Mouse (Mus musculus): ENCODE measurements around the gene Xrn1. TPM values are rescaled to one million over a fixed set of nuclear protein-coding genes. Genes with fewer than 3 reads are reported as not detected.
"Not testable (repeated sequence)": the region's sequence is repeated elsewhere in the genome, so short reads cannot be mapped to it uniquely, and the experiment has no call there.

Gene Xrn1
- total RNA-seq, 2 experiments from 2014 or later = 20.6 to 24.1 TPM

DNA sequence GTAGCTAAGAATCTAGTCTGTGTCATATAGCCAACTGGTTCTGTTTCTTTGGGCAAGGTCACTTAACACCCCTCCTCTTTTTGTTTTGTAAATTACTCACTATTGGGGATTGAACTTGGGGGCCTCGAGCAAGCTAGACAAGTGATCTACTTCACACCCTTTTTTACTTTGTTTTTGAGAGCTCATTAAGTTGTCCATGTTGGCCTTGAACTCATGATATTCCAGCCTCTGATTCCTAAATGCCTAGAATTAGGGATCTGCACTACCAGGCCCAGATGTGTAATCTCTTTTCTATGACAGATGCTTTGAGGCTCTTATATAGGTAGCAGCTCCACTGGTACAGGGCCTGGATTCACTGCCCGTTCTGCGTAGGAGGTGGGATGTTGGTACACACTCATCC is 89.7 kb downstream of the Xrn1 start:
- DNase-seq (ENCODE audit: low spot score in 2 of 2) = no peak

DNA sequence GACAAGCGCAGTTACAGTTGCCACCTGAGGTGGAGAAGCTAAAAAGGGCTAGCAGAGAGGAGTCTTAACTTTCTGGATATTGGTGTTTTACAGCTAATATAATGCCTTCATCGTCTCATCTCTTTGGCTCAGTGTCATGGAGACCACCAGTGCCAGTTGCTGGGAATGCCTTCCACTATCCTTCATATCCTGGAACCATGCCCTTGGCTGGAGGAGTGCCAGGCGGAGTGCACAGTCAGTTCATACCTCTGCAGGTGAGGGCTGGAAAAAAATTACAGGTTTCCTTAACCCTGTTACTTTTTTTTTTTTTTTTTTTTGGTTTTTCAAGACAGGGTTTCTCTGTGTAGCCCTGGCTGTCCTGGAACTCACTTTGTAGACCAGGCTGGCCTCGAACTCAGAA is 96.9 kb downstream of the Xrn1 start:
- no peak for DNase-seq (ENCODE audit: low spot score in 2 of 2)

DNA sequence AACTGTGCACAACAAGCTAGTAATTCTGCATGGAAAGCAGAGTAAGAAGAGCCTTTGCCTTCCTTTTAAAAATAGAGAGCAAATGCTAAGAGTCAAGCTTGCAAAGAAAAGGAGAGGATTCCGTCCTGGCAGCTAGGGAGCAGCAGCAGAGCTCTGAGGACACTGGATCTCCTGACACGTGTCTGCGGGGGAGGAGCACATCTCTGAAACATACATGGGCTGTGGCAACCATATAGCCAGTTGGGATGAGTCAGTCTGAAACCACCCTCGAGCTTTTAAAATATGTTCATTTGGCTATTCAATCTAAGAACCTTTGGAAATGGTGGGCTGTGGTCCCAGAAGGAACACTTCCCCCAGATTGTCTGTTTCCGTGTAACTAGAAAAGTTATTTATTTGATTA is 100.3 kb downstream of the Xrn1 start:
- peak; percentile 39 to 49 for DNase-seq (ENCODE audit: low spot score in 2 of 2)

DNA sequence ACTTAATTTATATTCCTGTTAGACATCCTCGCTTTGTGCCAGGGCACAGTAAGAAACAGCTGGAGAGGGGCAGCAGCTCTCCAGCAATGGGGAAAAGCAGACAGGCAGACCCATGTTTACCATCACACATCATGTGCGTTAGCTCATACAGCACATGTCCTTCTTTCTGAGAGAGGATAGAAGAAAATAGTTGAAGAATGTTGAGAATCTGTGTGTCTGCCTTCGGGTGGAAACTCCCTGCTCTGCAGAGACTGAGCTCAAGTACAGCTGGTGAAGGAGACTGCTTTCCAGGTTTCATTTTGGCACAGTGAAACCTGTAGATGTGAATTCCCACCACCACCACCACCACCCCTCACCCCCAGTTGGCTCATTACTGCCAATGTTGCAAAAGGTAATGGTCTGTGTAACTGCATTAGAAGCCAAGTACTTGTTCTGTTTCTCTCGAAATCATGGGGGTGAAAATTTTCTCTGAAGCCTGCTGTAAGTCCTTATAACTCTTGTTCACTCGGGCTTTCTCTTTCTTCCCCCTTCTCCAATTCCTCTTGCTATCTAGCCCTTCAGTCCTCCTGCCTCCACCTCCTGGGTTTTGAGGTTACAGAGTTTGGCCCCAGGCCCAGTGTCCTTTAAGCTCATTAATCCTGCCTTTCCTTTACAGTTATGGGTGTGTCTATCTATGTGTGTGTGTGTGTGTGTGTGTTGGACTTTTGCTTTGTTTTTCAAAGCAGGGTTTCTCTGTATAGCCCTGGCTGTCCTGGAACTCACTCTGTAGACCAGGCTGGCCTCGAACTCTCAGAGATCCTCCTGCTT is 102.1 kb downstream of the Xrn1 start:
- no peak for DNase-seq (ENCODE audit: low spot score in 2 of 2)

DNA sequence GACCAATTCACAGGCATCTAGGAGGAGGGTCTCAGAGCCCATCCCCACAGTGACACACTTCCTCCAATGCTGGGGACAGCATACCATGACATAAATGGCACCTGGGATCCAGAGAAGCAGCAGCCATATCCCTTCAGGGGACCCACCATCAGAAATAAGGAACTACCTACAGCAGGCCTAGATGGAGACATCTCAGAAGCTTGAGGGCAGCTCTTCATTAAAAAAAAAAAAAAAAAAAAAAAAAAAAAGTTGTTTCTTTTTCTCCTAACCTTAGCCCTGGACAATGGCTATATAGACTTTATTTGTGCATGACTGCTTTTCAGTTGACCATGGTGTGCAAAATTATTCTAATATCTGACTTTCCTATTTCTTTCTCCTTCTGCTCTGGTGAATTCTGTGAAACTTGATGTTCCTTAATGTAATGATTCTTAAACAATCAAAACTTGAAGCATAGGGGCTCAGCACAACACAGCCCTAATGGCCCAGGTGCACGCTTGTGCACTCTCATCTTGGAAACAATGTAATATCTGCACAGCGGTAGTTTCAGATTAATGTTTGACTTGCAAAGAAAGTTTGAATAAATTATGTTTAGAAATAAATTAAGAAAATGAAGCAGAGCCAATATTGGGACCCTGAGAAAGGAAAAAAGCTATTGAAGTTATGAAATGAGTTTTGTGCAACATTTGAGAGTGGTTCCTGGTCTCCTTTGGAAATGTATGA is 108.7 kb downstream of the Xrn1 start:
- DNase-seq (ENCODE audit: low spot score in 2 of 2) = no peak

DNA sequence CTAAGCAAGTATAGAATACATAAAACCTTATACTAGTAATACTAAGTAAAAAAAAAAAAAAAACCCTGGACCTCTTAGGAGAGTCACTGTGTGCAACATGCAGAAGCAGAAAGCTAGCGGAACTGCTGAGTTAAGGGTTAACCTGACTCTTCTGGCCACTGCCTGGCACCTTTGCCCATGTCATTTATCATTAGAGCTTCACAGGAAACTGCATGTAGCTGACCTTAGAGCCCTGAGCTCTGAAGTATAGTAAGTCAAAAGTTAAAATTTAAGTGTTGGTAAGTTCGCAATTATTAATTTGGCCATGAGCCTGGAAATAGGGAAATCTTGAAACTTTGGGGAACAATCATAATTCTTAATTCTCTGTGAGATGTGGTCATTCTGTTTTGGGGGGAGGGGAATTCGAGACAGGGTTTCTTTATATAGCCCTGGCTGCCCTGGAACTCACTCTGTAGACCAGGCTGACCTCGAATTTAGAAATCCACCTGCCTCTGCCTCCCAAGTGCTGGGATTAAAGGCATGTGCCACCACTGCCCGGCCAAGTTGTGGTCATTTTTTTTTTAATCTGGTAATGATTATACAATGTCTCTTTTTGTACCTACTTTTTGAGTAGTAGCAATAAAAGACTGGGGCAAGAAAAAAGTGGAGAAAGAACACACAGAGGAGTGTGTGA is 109.4 kb downstream of the Xrn1 start:
- no peak for DNase-seq (ENCODE audit: low spot score in 2 of 2)

DNA sequence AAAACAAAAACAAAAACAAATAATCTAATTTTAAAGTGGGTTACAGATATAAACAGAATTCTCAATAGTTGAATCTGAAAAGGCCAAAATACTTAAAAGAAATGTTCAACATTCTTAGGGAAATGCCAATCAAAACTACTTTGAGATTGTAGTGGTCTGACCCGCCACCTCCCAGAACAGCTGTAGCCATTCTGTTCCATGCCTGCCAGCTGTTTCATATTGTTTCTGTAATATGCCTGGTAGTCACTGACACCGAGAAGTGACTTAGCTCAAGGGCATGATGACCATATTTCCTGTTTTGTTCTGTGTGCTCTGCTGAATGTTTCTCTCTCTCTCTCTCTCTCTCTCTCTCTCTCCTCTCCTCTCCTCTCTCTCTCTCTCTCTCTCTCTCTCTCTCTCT is 112.9 kb downstream of the Xrn1 start:
- no peak for DNase-seq (ENCODE audit: low spot score in 2 of 2)

DNA sequence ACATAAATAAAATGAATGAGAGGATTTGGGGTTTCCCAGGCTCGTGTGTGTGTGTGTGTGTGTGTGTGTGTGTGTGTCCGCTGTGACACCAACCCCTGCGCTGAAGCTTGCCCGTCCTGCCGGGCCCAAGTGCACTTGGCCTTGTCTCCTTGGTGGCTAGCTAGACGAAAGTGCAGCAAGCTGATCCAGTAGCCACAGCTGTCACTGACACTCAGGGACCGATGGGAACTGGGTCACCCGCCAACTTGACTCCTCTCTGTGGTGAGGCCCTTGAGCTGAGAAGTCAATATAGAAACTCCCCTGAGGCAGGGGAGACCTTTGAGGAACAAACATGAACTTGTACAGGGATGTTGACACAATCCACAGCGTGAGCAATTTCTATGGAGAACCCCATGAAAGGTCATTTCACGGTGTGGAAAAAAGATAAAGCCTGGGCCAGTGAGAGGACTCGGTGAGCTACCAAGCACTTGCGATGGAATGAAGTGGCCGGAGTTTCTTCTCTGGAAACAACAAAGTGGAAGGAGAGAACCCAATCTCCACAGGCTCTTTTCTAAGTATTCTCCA is 124.3 kb downstream of the Xrn1 start:
- DNase-seq (ENCODE audit: low spot score in 2 of 2) = no peak

DNA sequence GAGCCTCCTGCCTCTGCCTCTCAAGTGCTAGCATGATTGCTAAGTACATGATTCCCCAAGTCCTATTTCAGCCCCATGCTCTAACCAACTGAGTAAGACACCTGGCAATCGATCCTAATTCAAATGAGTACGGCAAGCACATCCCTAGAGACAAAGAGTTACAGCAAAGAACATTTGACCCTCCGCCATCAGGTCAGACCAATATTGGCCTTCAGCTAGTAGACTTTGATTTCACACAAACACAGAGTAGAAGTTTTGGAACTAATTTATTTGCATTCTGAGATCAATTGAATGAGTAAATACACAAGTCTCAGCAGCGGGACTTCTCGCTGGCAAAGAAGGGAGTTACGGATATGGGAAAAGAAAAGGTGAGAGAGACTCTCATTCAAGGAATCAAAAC is 130.7 kb downstream of the Xrn1 start:
- no peak for DNase-seq (ENCODE audit: low spot score in 2 of 2)

DNA sequence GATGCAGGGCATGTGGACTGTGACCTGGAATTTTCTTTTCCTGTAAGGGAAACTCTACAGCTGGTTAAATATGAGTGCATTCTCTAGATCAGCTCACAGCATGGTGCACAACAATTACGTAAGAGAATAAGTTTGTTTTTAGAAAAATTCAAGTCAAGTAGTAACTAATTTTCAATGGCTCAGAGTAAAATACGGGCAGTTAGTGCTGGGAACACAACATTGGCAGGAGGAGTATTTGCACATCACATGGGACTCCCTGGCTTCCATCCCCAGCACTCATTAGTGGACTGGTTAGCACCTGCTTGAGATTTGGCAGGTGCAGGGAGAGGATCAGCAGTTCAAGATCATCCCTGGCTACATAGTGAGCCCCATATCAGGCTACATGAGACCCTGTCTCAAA is 133.1 kb downstream of the Xrn1 start:
- no peak for DNase-seq (ENCODE audit: low spot score in 2 of 2)

DNA sequence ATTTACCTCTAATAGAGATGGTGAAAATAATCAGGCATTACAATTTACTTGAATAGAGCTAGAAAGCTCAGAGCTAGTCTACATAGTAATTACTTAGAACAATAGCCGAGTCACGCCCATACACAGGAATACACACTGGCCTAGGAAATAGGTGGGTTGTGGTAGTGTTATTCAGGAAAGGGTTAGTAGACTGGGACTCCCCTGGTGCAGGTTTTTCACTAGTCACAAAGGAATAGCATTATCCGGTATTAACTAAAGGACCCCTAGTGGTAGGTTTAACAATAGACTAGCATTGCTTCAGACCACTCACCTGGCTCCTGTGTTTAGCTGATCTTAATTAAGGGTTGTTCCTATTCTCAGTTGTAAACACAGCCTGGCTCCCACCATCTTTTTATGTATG is 133.9 kb downstream of the Xrn1 start:
- not testable (repeated sequence) for DNase-seq (ENCODE audit: low spot score in 2 of 2)

DNA sequence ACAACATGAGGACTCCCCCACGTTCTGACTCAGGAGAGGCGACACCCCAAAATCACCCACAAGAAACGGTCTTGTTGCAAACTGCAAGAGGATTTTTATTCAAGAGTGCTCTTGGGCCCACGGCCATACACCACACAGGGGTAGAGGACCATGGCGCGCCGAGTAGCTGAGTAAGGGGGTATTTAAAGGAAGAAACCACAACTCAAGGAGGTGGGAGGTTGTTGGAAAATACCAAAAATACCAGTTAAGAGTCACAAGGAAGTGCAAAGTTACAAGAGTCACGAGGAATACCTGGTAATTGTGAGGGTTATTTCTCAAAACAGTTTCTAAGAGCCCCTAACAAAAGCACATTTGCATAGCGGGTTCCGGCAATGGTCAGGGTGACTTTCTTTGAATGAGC is 138.1 kb downstream of the Xrn1 start:
- not testable (repeated sequence) for DNase-seq (ENCODE audit: low spot score in 2 of 2)

DNA sequence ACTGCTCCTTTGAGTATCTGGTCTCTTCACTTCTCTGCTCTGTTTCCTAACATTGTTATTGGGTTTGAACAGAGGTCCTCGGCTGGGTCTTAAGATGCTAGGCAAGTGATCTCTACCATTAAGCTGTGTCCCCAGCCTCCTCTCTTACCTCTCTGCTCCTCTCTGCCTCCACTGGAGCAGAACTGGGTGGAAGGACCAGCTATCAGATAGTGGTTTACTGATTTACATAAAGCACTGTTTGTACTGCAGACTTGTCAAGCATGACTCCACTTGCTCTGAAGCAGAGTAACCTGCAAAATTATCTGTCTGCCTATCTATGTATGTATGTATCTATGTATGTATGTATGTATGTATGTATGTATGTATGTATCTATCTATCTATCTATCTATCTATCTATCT is 138.7 kb downstream of the Xrn1 start:
- DNase-seq (ENCODE audit: low spot score in 2 of 2) = no peak

DNA sequence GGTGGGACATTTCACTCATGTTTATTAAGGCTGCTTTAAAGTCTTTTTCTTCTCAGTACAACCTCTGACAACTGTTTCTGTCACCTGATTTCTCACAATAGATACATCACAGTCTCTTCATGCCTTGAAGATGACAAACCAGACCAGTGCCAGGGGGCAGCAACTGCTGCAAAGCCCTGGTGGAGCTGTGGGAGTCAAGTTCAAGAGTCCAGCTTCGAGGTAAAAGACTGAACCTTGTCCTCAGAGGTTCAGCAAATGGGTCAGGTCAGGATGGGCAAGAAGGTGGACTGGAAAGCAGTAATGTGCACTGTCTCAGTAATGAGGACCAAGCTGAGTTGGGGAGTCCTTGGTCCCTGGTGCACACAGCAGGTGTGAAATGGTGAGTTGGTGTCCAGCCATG is 139.8 kb downstream of the Xrn1 start:
- no peak for DNase-seq (ENCODE audit: low spot score in 2 of 2)

DNA sequence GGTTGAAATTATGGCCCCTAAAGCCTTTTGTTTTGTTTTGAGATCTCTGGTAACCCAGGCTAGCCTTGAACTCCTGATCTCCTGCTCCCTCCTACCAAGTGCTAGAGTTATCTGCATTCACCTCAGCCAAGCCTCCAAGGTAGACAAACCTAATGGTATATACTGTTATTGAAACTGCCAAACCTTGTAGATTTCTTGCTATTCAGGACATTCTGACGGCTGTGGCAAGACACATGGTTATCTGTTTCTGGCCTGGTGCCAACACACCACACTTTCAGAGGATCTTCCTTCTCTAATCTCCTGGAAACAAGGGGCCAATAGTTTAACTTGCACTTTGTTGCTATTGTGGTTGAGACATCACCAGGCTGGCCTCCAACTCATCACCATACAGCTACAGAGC is 140.6 kb downstream of the Xrn1 start:
- no peak for DNase-seq (ENCODE audit: low spot score in 2 of 2)

DNA sequence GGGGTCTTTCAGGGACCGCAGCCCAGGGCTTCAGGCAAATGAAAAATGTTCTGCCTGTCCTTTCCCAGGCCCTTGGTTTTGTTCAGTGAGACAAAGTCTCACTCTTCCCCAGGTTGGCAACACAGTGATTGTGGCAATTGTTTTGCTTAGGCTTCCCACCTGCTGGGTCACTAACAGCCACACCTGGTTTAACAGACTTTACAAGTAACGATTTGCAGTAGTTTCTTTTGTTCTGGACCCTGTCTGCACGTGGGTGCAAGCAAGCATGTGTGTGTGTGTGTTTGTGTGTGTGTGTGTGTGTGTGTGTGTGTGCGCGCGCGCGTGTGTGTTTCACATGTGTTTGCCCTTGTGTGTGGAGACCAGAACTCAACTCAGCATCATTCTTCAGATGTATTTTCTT is 148.3 kb downstream of the Xrn1 start:
- DNase-seq (ENCODE audit: low spot score in 2 of 2) = no peak

Other genes starting within 250 kb of the Xrn1 start
- 10 to 100 TPM; 48.6 TPM for gene Trpc1, start 204.4 kb upstream of the Xrn1 start, total RNA-seq (2021)
- 10 to 100 TPM in 1 of 2 experiments, 1 to 10 TPM in 1; 9.0 to 11.0 TPM for gene Pls1, start 109.4 kb upstream of the Xrn1 start, total RNA-seq (2021)
- gene Atr, start 97.2 kb upstream of the Xrn1 start, total RNA-seq (2021) = 10 to 100 TPM; 11.0 to 12.2 TPM
- 1 to 10 TPM; 3.4 to 4.2 TPM for gene Gk5, start 164.6 kb downstream of the Xrn1 start, total RNA-seq (2021)
- gene Tfdp2, start 241.5 kb downstream of the Xrn1 start, total RNA-seq (2021) = 10 to 100 TPM; 34.2 to 35.7 TPM

Data from left cerebral cortex, adult 18-20 months (tissue).